Comparison of ENCODE assay signal across 10 mouse cellular contexts in the genomic region with DNA sequence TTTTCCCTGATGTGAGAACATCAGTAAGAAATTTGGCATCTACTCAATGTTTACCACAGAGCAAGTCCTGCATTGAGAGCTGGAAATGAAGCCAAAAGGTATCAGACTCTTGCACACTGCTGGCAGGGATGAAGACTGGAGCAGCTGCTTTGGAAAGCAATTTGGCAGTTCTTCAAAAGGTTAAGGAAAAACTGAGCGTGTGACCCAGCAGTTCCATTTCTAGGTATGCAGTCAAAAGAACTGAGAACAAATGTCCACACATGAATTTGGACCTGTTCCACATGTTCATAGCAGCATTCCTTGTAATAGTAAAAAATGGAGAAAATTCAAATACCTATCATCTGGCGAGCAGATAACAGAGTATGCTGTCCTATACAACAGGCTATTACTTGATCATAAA. TPM values are rescaled to one million over a fixed set of nuclear protein-coding genes. Genes with fewer than 3 reads are reported as not detected.
DNase-seq lines count a peak whose midpoint lies in the region; ATAC-seq lines count a peak whose summit lies in the region.
"Had no signal": no experiment of that assay in that cellular context is flagged by ENCODE, and none has a peak within 500 bp of the region (broad histone marks: within the 10 kb centered on the region; RNA-seq: fewer than 3 reads in every experiment).

No protein-coding gene starts in this region.

- ATAC-seq in heart, embryonic 11.5 days (replicated peaks; ENCODE audit: insufficient number of reproducible peaks, low FRiP score, low TSS enrichment) = no peak
- ATAC-seq in granulocyte monocyte progenitor cell, adult 5-6 weeks (replicated peaks; ENCODE audit: poor library complexity, severe bottlenecking) = no peak

- H3K27ac ChIP-seq in heart, embryonic 11.5 days (ENCODE audit: low read depth, low read length) = no peak overlapping the region
- H3K27ac ChIP-seq: embryonic facial prominence, embryonic 12.5 days; left cerebral cortex, adult 2 months had no signal

- H3K4me3 ChIP-seq in heart, embryonic 11.5 days (ENCODE audit: low read depth, low read length) = no peak overlapping the region
- H3K4me3 ChIP-seq: embryonic facial prominence, embryonic 12.5 days; left cerebral cortex, adult 2 months had no signal

- no peak overlapping the region for H3K4me2 ChIP-seq in heart, embryonic 11.5 days
- H3K4me2 ChIP-seq: embryonic facial prominence, embryonic 12.5 days had no signal

- no peaks in the 10 kb centered on the region for H3K9me3 ChIP-seq in heart, embryonic 11.5 days (replicated peaks; ENCODE audit: control insufficient read depth, low read length)
- H3K9me3 ChIP-seq: embryonic facial prominence, embryonic 12.5 days had no signal

- DNase-seq in heart, adult 18-20 months = peak; percentile 71 to 75
- peak; percentile 30 for DNase-seq in 416B (ENCODE audit: low read depth)
- peak; percentile 47 for DNase-seq in cerebellum, adult 11 months
- peak; percentile 61 for DNase-seq in kidney, postnatal 14 days
- no peak for DNase-seq in yolk sac, embryonic 10.5 days (ENCODE audit: low spot score)
- DNase-seq in urinary bladder, postnatal 4 days (ENCODE audit: low spot score in 2 of 2) = no peak

- no peaks in the 10 kb centered on the region for H3K27me3 ChIP-seq in heart, embryonic 11.5 days (ENCODE audit: control insufficient read depth, insufficient read depth, low read length)
- H3K27me3 ChIP-seq: embryonic facial prominence, embryonic 12.5 days had no signal

- 0 out of 2 replicates have a peak, but pooled peaks cover 2% of the 10 kb centered on the region for H3K4me1 ChIP-seq in heart, embryonic 11.5 days (ENCODE audit: control insufficient read depth, insufficient read depth, low read length)
- H3K4me1 ChIP-seq: embryonic facial prominence, embryonic 12.5 days had no signal

- 75% methylated on average over 2 of the region's 2 CpGs for WGBS in heart, embryonic 11.5 days (ENCODE audit: insufficient replicate concordance)

- H3K36me3 ChIP-seq in heart, embryonic 11.5 days (ENCODE audit: control insufficient read depth, insufficient read depth, low read length) = no peaks in the 10 kb centered on the region
- H3K36me3 ChIP-seq: embryonic facial prominence, embryonic 12.5 days had no signal

- H3K9ac ChIP-seq in heart, embryonic 11.5 days (ENCODE audit: low read depth, low read length) = no peak overlapping the region
- H3K9ac ChIP-seq: embryonic facial prominence, embryonic 12.5 days had no signal

RNA-seq across cellular contexts. Expression of a gene that starts 39.3 kb away (rescaled TPM):
- 10 to 100 TPM; 11.7 to 12.5 TPM for total RNA-seq in heart, adult 18-20 months (2021)
- polyA plus RNA-seq in heart, embryonic 11.5 days (2014; fragmentation: Nextera tagmentation; extraction: Ambion mirVana) = 20.0 and 20.6 TPM in 2 replicates
- total RNA-seq in granulocyte monocyte progenitor cell, adult 5-6 weeks (2014; fragmentation: Nextera tagmentation) = 21.8 and 32.0 TPM in 2 replicates
- total RNA-seq in granulocyte monocyte progenitor cell, adult 5-6 weeks (2017) = 16.8 and 22.9 TPM in 2 replicates

RNA-seq across cellular contexts. Expression of a gene that starts 47.2 kb away (rescaled TPM):
- 10 to 100 TPM; 28.2 to 32.2 TPM for total RNA-seq in heart, adult 18-20 months (2021)
- 55.2 and 69.9 TPM in 2 replicates for polyA plus RNA-seq in heart, embryonic 11.5 days (2014; fragmentation: Nextera tagmentation; extraction: Ambion mirVana)
- 433 and 504 TPM in 2 replicates for total RNA-seq in granulocyte monocyte progenitor cell, adult 5-6 weeks (2014; fragmentation: Nextera tagmentation)
- total RNA-seq in granulocyte monocyte progenitor cell, adult 5-6 weeks (2017) = 310 and 457 TPM in 2 replicates

Comparison
In these comparisons a context has a peak if more than half of its experiments do, and no peak if none do; other contexts are left out.
1. DNase-seq: peak in heart, adult 18-20 months (2 of 2), 416B (single experiment), cerebellum, adult 11 months (single experiment) and kidney, postnatal 14 days (single experiment); none in yolk sac, embryonic 10.5 days (single experiment) and urinary bladder, postnatal 4 days (0 of 2).
2. RNA of a gene that starts 47.2 kb away (total RNA-seq): 310 to 504 TPM in granulocyte monocyte progenitor cell, adult 5-6 weeks; 28.2 to 32.2 TPM in heart, adult 18-20 months; every median in the first group is over 4 times any median in the second.